Mouse (Mus musculus): Measurements from ENCODE around the gene Tm4sf4. TPM values are rescaled to one million over a fixed set of nuclear protein-coding genes. Genes with fewer than 3 reads are reported as not detected.

Gene Tm4sf4
- polyA plus RNA-seq, 2 experiments: 16.1 to 38.1 TPM

- no peaks in the 10 kb centered on the region for H3K27me3 ChIP-seq (ENCODE audit: control insufficient read depth, insufficient read depth, low read length)
- H3K9me3 ChIP-seq (ENCODE audit: control insufficient read depth, low read length): no peaks in the 10 kb centered on the region
- 48% methylated on average over 2 of the region's 2 CpGs for WGBS (ENCODE audit: insufficient replicate concordance)
- no peak for TF ChIP-seq EP300 (IDR thresholded peaks at IDR 0.05; ENCODE audit: low read depth)
- TF ChIP-seq CTCF (IDR thresholded peaks at IDR 0.05; ENCODE audit: low read depth): no peak
- no peak overlapping the region for H3K27ac ChIP-seq
- H3K36me3 ChIP-seq (replicated peaks; ENCODE audit: control insufficient read depth, insufficient read depth, low read depth): no peaks in the 10 kb centered on the region
- peaks cover 0 to 3% of the 10 kb centered on the region in 2 experiments; a peak in 1 of 4 replicates for H3K4me1 ChIP-seq (replicated peaks; ENCODE audit: control insufficient read depth in 2 of 2, insufficient read depth in 2 of 2, low read length in 1 of 2)
- DNase-seq (ENCODE audit: low read depth in 3 of 3, low spot score in 3 of 3) (no peak), ATAC-seq (ENCODE audit: insufficient read depth) (no peak)
- no peak overlapping the region for H3K4me3 ChIP-seq (ENCODE audit: insufficient read depth in 1 of 2, low read depth in 2 of 2, low read length in 2 of 2)
- no peak overlapping the region for H3K4me2 ChIP-seq (ENCODE audit: low read depth)
- H3K9ac ChIP-seq (replicated peaks): no peak overlapping the region
Measured at GRCm38 (mm10) chr3:57420233-57420632, 4.9 kb upstream of the Tm4sf4 start.

DNA sequence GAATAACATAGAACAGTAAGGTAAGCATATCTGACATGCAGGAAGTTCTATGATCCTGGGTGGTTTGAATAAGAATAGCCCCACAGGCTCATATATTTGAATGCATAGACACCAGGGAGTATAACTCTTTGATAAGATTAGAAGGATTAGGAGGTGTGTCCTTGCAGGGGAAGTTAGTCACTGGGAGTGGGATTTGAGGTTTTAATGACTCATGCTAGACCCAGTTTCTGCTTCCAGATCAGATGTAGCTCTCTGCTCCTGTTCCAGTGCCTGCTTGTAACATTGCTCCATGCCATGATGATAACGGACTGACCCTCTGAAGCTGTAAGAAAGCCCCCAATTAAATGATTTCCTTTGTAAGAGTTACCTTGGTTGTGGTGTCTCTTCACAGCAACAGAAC is 4.5 kb upstream of the Tm4sf4 start:
- Histone ChIP-seq H3K27ac (no peak overlapping the region), H3K4me1 (replicated peaks; ENCODE audit: control insufficient read depth in 2 of 2, insufficient read depth in 2 of 2, low read length in 1 of 2) (peaks cover 0 to 3% of the 10 kb centered on the region in 2 experiments; a peak in 1 of 4 replicates)
- 68% methylated on average over 1 of the region's 1 CpGs for WGBS (ENCODE audit: insufficient replicate concordance)

DNA sequence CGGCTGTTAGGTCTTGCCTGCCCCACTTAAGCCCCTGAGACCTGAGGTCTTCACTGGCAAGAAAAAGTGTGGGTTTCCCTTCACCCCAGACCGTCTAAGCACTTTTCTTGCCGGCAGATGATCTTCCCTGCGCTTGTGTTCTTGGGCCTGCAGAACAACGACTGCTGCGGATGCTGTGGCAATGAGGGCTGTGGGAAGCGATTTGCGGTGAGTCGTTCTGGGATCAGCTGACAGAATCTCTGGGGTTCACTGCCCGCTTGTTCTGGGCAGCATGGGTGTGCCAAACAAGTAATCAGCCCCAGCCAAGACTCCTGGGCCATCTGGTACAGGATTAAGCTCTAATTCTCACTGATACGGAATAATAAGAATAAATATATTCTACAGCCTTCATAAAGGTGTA is 1.2 kb downstream of the Tm4sf4 start:
- Histone ChIP-seq H3K9ac (replicated peaks) (no peak overlapping the region), H3K36me3 (replicated peaks; ENCODE audit: control insufficient read depth, insufficient read depth, low read depth) (no peaks in the 10 kb centered on the region), H3K27ac (no peak overlapping the region), H3K4me1 (replicated peaks; ENCODE audit: control insufficient read depth in 2 of 2, insufficient read depth in 2 of 2, low read length in 1 of 2) (peaks cover 0 to 3% of the 10 kb centered on the region in 2 experiments; a peak in 1 of 4 replicates), H3K4me3 (ENCODE audit: insufficient read depth in 1 of 2, low read depth in 2 of 2, low read length in 2 of 2) (peak overlapping the region; percentile 24 to 27; a peak in 3 of 4 replicates), H3K9me3 (ENCODE audit: control insufficient read depth, low read length) (no peaks in the 10 kb centered on the region), H3K4me2 (ENCODE audit: low read depth) (peak overlapping the region; percentile 38), H3K27me3 (ENCODE audit: control insufficient read depth, insufficient read depth, low read length) (no peaks in the 10 kb centered on the region)
- TF ChIP-seq CTCF (IDR thresholded peaks at IDR 0.05; ENCODE audit: low read depth) (no peak), EP300 (IDR thresholded peaks at IDR 0.05; ENCODE audit: low read depth) (no peak)
- DNase-seq (ENCODE audit: low read depth in 3 of 3, low spot score in 3 of 3) (no peak), ATAC-seq (ENCODE audit: insufficient read depth) (no peak)
- 65% methylated on average over 11 of the region's 11 CpGs for WGBS (ENCODE audit: insufficient replicate concordance)

More for the DNA sequence above, 4.5 kb upstream of the Tm4sf4 start:
- Histone ChIP-seq H3K27me3 (ENCODE audit: control insufficient read depth, insufficient read depth, low read length) (no peaks in the 10 kb centered on the region), H3K36me3 (replicated peaks; ENCODE audit: control insufficient read depth, insufficient read depth, low read depth) (no peaks in the 10 kb centered on the region), H3K4me3 (ENCODE audit: insufficient read depth in 1 of 2, low read depth in 2 of 2, low read length in 2 of 2) (no peak overlapping the region), H3K4me2 (ENCODE audit: low read depth) (no peak overlapping the region), H3K9me3 (ENCODE audit: control insufficient read depth, low read length) (no peaks in the 10 kb centered on the region), H3K9ac (replicated peaks) (no peak overlapping the region)
- DNase-seq (ENCODE audit: low read depth in 3 of 3, low spot score in 3 of 3): no peak
- ATAC-seq (ENCODE audit: insufficient read depth): no peak
- no peak for TF ChIP-seq EP300 (IDR thresholded peaks at IDR 0.05; ENCODE audit: low read depth)
- TF ChIP-seq CTCF (IDR thresholded peaks at IDR 0.05; ENCODE audit: low read depth): no peak

DNA sequence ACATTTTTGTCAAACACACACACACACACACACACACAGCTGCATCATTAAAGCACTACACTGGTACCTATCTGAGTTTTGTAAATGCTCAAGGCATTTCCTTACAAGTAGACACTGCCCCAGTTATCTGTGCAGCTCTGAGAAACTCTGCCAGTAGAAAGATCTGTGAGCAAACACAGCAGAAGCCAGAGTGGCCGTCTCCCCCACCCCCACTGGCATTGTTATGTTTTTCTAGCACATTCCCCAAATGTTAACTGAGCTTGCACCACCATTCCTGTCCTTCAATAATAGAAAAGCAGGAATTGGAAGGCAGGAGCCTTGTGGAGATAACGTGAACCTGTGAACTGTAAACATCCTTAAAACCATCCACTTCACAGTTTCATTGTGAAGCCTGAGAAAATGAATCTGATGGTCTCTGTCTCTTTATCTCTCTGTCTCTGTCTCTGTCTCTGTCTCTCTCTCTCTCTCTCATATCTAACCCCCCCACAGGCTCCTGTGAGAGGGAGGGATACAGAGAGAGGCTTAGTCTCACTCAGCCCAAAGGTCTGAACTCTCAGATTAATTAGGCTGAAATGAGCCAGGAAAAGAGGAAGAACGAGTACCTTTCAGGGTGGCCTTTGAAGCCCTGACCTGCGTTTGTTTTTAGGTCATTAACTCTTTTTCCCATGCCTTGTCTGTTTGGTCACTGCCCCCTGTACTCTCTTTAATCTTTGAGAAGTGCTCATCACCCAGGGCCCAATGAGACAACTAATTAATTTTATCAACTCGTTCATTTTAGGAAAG is 3.8 kb downstream of the Tm4sf4 start:
- no peak overlapping the region for H3K4me3 ChIP-seq (ENCODE audit: insufficient read depth in 1 of 2, low read depth in 2 of 2, low read length in 2 of 2)
- no peak overlapping the region for H3K9ac ChIP-seq (replicated peaks)
- ATAC-seq (ENCODE audit: insufficient read depth): no peak
- no peak for TF ChIP-seq CTCF (IDR thresholded peaks at IDR 0.05; ENCODE audit: low read depth)
- no peak for TF ChIP-seq EP300 (IDR thresholded peaks at IDR 0.05; ENCODE audit: low read depth)
- no peaks in the 10 kb centered on the region for H3K36me3 ChIP-seq (replicated peaks; ENCODE audit: control insufficient read depth, insufficient read depth, low read depth)
- WGBS (ENCODE audit: insufficient replicate concordance): 18% methylated on average over 5 of the region's 5 CpGs
- no peak overlapping the region for H3K27ac ChIP-seq
- no peaks in the 10 kb centered on the region for H3K27me3 ChIP-seq (ENCODE audit: control insufficient read depth, insufficient read depth, low read length)
- H3K4me2 ChIP-seq (ENCODE audit: low read depth): no peak overlapping the region
- peaks cover 0 to 3% of the 10 kb centered on the region in 2 experiments; a peak in 1 of 4 replicates for H3K4me1 ChIP-seq (replicated peaks; ENCODE audit: control insufficient read depth in 2 of 2, insufficient read depth in 2 of 2, low read length in 1 of 2)
- no peak for DNase-seq (ENCODE audit: low read depth in 3 of 3, low spot score in 3 of 3)
- H3K9me3 ChIP-seq (ENCODE audit: control insufficient read depth, low read length): no peaks in the 10 kb centered on the region

DNA sequence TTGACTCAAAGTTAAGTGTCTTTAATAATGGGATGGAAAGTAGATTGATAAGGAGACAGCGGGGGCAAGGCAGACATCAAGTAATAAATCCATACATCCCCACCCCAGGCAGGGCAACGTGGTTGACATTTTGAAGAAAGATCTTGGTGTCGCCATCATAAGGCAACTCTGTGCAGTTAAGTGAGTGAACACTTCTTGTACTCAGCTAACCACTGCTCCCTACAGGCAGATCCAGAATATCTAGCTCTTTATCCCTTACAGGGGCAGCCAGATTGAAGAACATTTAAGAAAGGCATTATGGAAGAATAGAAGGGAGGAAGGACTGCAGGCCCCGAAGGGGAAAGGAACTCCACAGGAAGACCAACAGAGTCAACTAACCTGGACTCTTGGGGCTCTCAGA is 4.4 kb downstream of the Tm4sf4 start:
- no peaks in the 10 kb centered on the region for H3K27me3 ChIP-seq (ENCODE audit: control insufficient read depth, insufficient read depth, low read length)
- no peak overlapping the region for H3K9ac ChIP-seq (replicated peaks)
- H3K4me1 ChIP-seq (replicated peaks; ENCODE audit: control insufficient read depth in 2 of 2, insufficient read depth in 2 of 2, low read length in 1 of 2): peaks cover 0 to 1% of the 10 kb centered on the region in 2 experiments; a peak in 1 of 4 replicates
- DNase-seq (ENCODE audit: low read depth in 3 of 3, low spot score in 3 of 3) (no peak), ATAC-seq (ENCODE audit: insufficient read depth) (no peak)
- H3K4me2 ChIP-seq (ENCODE audit: low read depth): no peak overlapping the region
- no peak overlapping the region for H3K4me3 ChIP-seq (ENCODE audit: insufficient read depth in 1 of 2, low read depth in 2 of 2, low read length in 2 of 2)
- 37% methylated on average over 4 of the region's 4 CpGs for WGBS (ENCODE audit: insufficient replicate concordance)
- H3K9me3 ChIP-seq (ENCODE audit: control insufficient read depth, low read length): no peaks in the 10 kb centered on the region
- H3K36me3 ChIP-seq (replicated peaks; ENCODE audit: control insufficient read depth, insufficient read depth, low read depth): no peaks in the 10 kb centered on the region
- H3K27ac ChIP-seq: no peak overlapping the region
- no peak for TF ChIP-seq EP300 (IDR thresholded peaks at IDR 0.05; ENCODE audit: low read depth)
- 0 out of 2 replicates have a peak, but pooled peaks have one; percentile 10 for TF ChIP-seq CTCF (IDR thresholded peaks at IDR 0.05; ENCODE audit: low read depth)
